Mouse (Mus musculus): ENCODE measurements around the gene Ccdc85c. TPM values are rescaled to one million over a fixed set of nuclear protein-coding genes. Genes with fewer than 3 reads are reported as not detected.

Gene Ccdc85c
- polyA plus RNA-seq, 2 experiments: 1.8 TPM

GRCm38 (mm10) chr12:108286381-108286780, 11.2 kb upstream of the Ccdc85c start:
- no peaks in the 10 kb centered on the region for H3K9me3 ChIP-seq (ENCODE audit: control insufficient read depth, low read length)
- H3K9ac ChIP-seq (replicated peaks): no peak overlapping the region
- no peak overlapping the region for H3K4me3 ChIP-seq (ENCODE audit: insufficient read depth in 1 of 2, low read depth in 2 of 2, low read length in 2 of 2)
- DNase-seq (ENCODE audit: low read depth in 3 of 3, low spot score in 3 of 3) (no peak), ATAC-seq (ENCODE audit: insufficient read depth) (no peak)
- H3K4me1 ChIP-seq (replicated peaks; ENCODE audit: control insufficient read depth in 2 of 2, insufficient read depth in 2 of 2, low read length in 1 of 2): no peaks in the 10 kb centered on the region
- H3K36me3 ChIP-seq (replicated peaks; ENCODE audit: control insufficient read depth, insufficient read depth, low read depth): no peaks in the 10 kb centered on the region
- 46% methylated on average over 4 of the region's 4 CpGs for WGBS (ENCODE audit: insufficient replicate concordance)
- no peaks in the 10 kb centered on the region; the same call in 1 of the 2 replicates for H3K27me3 ChIP-seq (ENCODE audit: control insufficient read depth, insufficient read depth, low read length)
- H3K4me2 ChIP-seq (ENCODE audit: low read depth): no peak overlapping the region
- no peak overlapping the region for H3K27ac ChIP-seq
- TF ChIP-seq CTCF (IDR thresholded peaks at IDR 0.05; ENCODE audit: low read depth) (no peak), EP300 (IDR thresholded peaks at IDR 0.05; ENCODE audit: low read depth) (no peak)

GRCm38 (mm10) chr12:108285225-108286011, 10.2 kb upstream of the Ccdc85c start:
- H3K36me3 ChIP-seq (replicated peaks; ENCODE audit: control insufficient read depth, insufficient read depth, low read depth): no peaks in the 10 kb centered on the region
- no peak overlapping the region for H3K27ac ChIP-seq
- ATAC-seq (ENCODE audit: insufficient read depth): no peak
- H3K4me1 ChIP-seq (replicated peaks; ENCODE audit: control insufficient read depth in 2 of 2, insufficient read depth in 2 of 2, low read length in 1 of 2): no peaks in the 10 kb centered on the region
- no peak overlapping the region for H3K4me3 ChIP-seq (ENCODE audit: insufficient read depth in 1 of 2, low read depth in 2 of 2, low read length in 2 of 2)
- no peak for DNase-seq (ENCODE audit: low read depth in 3 of 3, low spot score in 3 of 3)
- H3K27me3 ChIP-seq (ENCODE audit: control insufficient read depth, insufficient read depth, low read length): no peaks in the 10 kb centered on the region; the same call in 1 of the 2 replicates
- TF ChIP-seq EP300 (IDR thresholded peaks at IDR 0.05; ENCODE audit: low read depth) (no peak), CTCF (IDR thresholded peaks at IDR 0.05; ENCODE audit: low read depth) (no peak)
- WGBS (ENCODE audit: insufficient replicate concordance): 38% methylated on average over 11 of the region's 11 CpGs
- H3K4me2 ChIP-seq (ENCODE audit: low read depth): no peak overlapping the region
- H3K9me3 ChIP-seq (ENCODE audit: control insufficient read depth, low read length): no peaks in the 10 kb centered on the region
- H3K9ac ChIP-seq (replicated peaks): no peak overlapping the region

GRCm38 (mm10) chr12:108284455-108285224, 9.4 kb upstream of the Ccdc85c start:
- Histone ChIP-seq H3K27me3 (ENCODE audit: control insufficient read depth, insufficient read depth, low read length) (no peaks in the 10 kb centered on the region; the same call in 1 of the 2 replicates), H3K36me3 (replicated peaks; ENCODE audit: control insufficient read depth, insufficient read depth, low read depth) (no peaks in the 10 kb centered on the region), H3K4me3 (ENCODE audit: insufficient read depth in 1 of 2, low read depth in 2 of 2, low read length in 2 of 2) (no peak overlapping the region), H3K27ac (no peak overlapping the region), H3K4me2 (ENCODE audit: low read depth) (no peak overlapping the region), H3K4me1 (replicated peaks; ENCODE audit: control insufficient read depth in 2 of 2, insufficient read depth in 2 of 2, low read length in 1 of 2) (no peaks in the 10 kb centered on the region), H3K9me3 (ENCODE audit: control insufficient read depth, low read length) (no peaks in the 10 kb centered on the region), H3K9ac (replicated peaks) (no peak overlapping the region)
- WGBS (ENCODE audit: insufficient replicate concordance): 35% methylated on average over 14 of the region's 14 CpGs
- no peak for TF ChIP-seq CTCF (IDR thresholded peaks at IDR 0.05; ENCODE audit: low read depth)
- TF ChIP-seq EP300 (IDR thresholded peaks at IDR 0.05; ENCODE audit: low read depth): no peak
- DNase-seq (ENCODE audit: low read depth in 3 of 3, low spot score in 3 of 3) (no peak), ATAC-seq (ENCODE audit: insufficient read depth) (no peak)

GRCm38 (mm10) chr12:108278221-108278918, 3.1 kb upstream of the Ccdc85c start:
- no peak overlapping the region for H3K27ac ChIP-seq
- peaks cover 42% of the 10 kb centered on the region for H3K27me3 ChIP-seq (ENCODE audit: control insufficient read depth, insufficient read depth, low read length)
- H3K9ac ChIP-seq (replicated peaks): no peak overlapping the region
- no peak overlapping the region for H3K4me3 ChIP-seq (ENCODE audit: insufficient read depth in 1 of 2, low read depth in 2 of 2, low read length in 2 of 2)
- H3K36me3 ChIP-seq (replicated peaks; ENCODE audit: control insufficient read depth, insufficient read depth, low read depth): no peaks in the 10 kb centered on the region
- H3K9me3 ChIP-seq (ENCODE audit: control insufficient read depth, low read length): no peaks in the 10 kb centered on the region
- no peak for ATAC-seq (ENCODE audit: insufficient read depth)
- no peak overlapping the region for H3K4me2 ChIP-seq (ENCODE audit: low read depth)
- H3K4me1 ChIP-seq (replicated peaks; ENCODE audit: control insufficient read depth in 2 of 2, insufficient read depth in 2 of 2, low read length in 1 of 2): peaks cover 0 to 4% of the 10 kb centered on the region in 2 experiments; a peak in 2 of 4 replicates
- DNase-seq (ENCODE audit: low read depth in 3 of 3, low spot score in 3 of 3): no peak
- TF ChIP-seq CTCF (IDR thresholded peaks at IDR 0.05; ENCODE audit: low read depth): no peak
- no peak for TF ChIP-seq EP300 (IDR thresholded peaks at IDR 0.05; ENCODE audit: low read depth)
- WGBS (ENCODE audit: insufficient replicate concordance): 57% methylated on average over 15 of the region's 15 CpGs
